Mouse (Mus musculus) heart, adult 2 months (tissue): ENCODE results near the gene Clcn2.

Source experiments
- CTCF ChIP-seq: fragments of 200-600 bp; IDR thresholded peaks from 2 replicates; pipeline ENCODE4 v1.8.1; 2022; ENCODE audit warnings: antibody characterized with exemption, mild to moderate bottlenecking, moderate library complexity
- EP300 ChIP-seq: fragments of 200-500 bp; IDR thresholded peaks from 2 replicates; pipeline ENCODE4 v1.6.1; 2011; ENCODE audit warnings: low read depth, low read length, control low read depth; ENCODE audit not compliant: insufficient read depth
- POLR2A ChIP-seq: fragments of 200-500 bp; IDR thresholded peaks from 2 replicates; pipeline ENCODE4 v1.6.1; 2011; ENCODE audit warnings: mild to moderate bottlenecking, low read depth, low read length, control low read depth; ENCODE audit not compliant: insufficient read depth

- TF ChIP-seq CTCF: no peak
- TF ChIP-seq POLR2A: no peak
- no peak for TF ChIP-seq EP300
These were observed 13.7 kb downstream of the Clcn2 start for GRCm38 (mm10) chr16:20703699-20704400.
